Mouse (Mus musculus) spleen, adult 12 weeks (tissue): ENCODE measurements around the gene Olfr725.

Experiments
- DNase-seq: peaks from one replicate; pipeline ENCODE4 v3.0.0; 2022; ENCODE audit warnings: low spot score

Gene Olfr725

GRCm38 (mm10) chr14:50040275-50040674 is at the start of gene Olfr725:
Gene Olfr725, minus strand, starts transcription at chr14:50040375.
- no peak for DNase-seq

GRCm38 (mm10) chr14:50062733-50063104 is 22.5 kb upstream of the Olfr725 start:
- DNase-seq, result no peak

- DNase-seq, result no peak
Observed at GRCm38 (mm10) chr14:50061955-50062732, 22.0 kb upstream of the Olfr725 start.

GRCm38 (mm10) chr14:50061590-50061954 is 21.4 kb upstream of the Olfr725 start:
- no peak for DNase-seq

GRCm38 (mm10) chr14:50061179-50061578 is 21.0 kb upstream of the Olfr725 start:
- no peak for DNase-seq

- no peak for DNase-seq
Observed at GRCm38 (mm10) chr14:50032041-50032440, 8.1 kb downstream of the Olfr725 start.

- no peak for DNase-seq
Observed at GRCm38 (mm10) chr14:50031356-50031755, 8.8 kb downstream of the Olfr725 start.

GRCm38 (mm10) chr14:50026371-50026770 is 13.8 kb downstream of the Olfr725 start:
- no peak for DNase-seq
